Mouse (Mus musculus): ENCODE results near the gene Gns.

DNA sequence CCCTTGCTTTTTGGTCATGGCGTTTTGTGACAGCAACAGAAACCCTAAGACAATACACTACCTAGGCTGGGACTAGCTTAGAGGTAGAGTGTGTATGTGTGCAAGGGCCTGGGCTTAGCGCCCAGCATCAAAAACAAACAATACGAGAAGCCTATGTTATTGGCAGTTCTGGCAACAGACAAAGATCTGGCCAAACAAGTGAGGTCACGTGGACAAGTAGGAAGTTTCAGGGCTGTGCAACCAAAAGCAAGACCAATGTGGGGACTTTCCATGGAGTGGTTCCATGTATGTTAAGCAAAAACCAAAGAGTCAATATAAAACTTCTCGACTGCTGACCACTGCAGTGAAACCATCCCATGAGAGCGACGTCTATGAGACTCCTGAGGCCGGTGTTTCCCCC lies 80.9 kb downstream of the Gns start:
- TF ChIP-seq CTCF (IDR thresholded peaks at IDR 0.05; ENCODE audit: borderline replicate concordance, insufficient read depth, low read depth, low read length) (no peak), POLR2A (IDR thresholded peaks at IDR 0.05; ENCODE audit: borderline replicate concordance, insufficient read depth, low read length) (no peak)
